Mouse (Mus musculus) CH12.LX (cell line): ENCODE measurements at regions not wholly inside any gene's neighbourhood (a gene's known extent, or its start where the extent isn't known, plus 50 kb on each side); places are given as distances from the start of the nearest gene placed in this dataset.

Experiments used
- DNase-seq: peaks from one replicate; pipeline ENCODE4 v3.0.0-alpha.2; 2013; ENCODE audit errors: extremely low read depth
- H3K27ac ChIP-seq: 2 replicates; pipeline ENCODE4 v1.5.1; 2012; ENCODE audit warnings: low read depth, mild to moderate bottlenecking, control low read depth, moderate library complexity; ENCODE audit not compliant: insufficient read depth
- H3K27me3 ChIP-seq: replicated peaks from 2 replicates; pipeline ENCODE3; 2012; ENCODE audit warnings: inconsistent platforms
- H3K36me3 ChIP-seq, 2 experiments: replicated peaks in 1 of 2; 2 replicates each; pipeline versions ENCODE3 to v1.6.1; 2012; ENCODE audit warnings: inconsistent platforms in 1 of 2, low read length in 1 of 2, mild to moderate bottlenecking in 1 of 2, mixed read lengths in 1 of 2, moderate library complexity in 1 of 2; ENCODE audit not compliant: control insufficient read depth in 1 of 2, insufficient read depth in 1 of 2
- H3K4me1 ChIP-seq, 2 experiments: 2 replicates each; pipeline ENCODE4 v1.6.1; 2012; ENCODE audit warnings: inconsistent platforms in 1 of 2, moderate library complexity in 1 of 2; ENCODE audit not compliant: insufficient read depth in 2 of 2, control insufficient read depth in 1 of 2
- H3K4me2 ChIP-seq: 2 replicates; pipeline ENCODE4 v1.6.1; 2012; ENCODE audit warnings: low read depth, mild to moderate bottlenecking, control low read depth; ENCODE audit not compliant: poor library complexity, insufficient read depth, severe bottlenecking
- H3K4me3 ChIP-seq, 3 experiments: fragments of 150-350 bp in 1 of 3; sonication (generic) in 1 of 3; replicated peaks in 1 of 3; 2 replicates each; pipeline versions ENCODE3 to v1.5.1; 2011 to 2012; ENCODE audit warnings: low read depth in 2 of 3, low read length in 2 of 3, mild to moderate bottlenecking in 2 of 3, moderate library complexity in 2 of 3, control low read depth in 1 of 3, improper control_type of control experiment in 1 of 3, inconsistent platforms in 1 of 3, mixed read lengths in 1 of 3; ENCODE audit not compliant: poor library complexity in 1 of 3
- H3K79me2 ChIP-seq: replicated peaks from 2 replicates; pipeline ENCODE4 v1.6.1; 2012; ENCODE audit warnings: mild to moderate bottlenecking, moderate library complexity; ENCODE audit not compliant: control insufficient read depth, poor library complexity, insufficient read depth, severe bottlenecking; ENCODE audit errors: extremely low read depth
- H3K9ac ChIP-seq: 2 replicates; pipeline ENCODE4 v1.6.1; 2012; ENCODE audit warnings: low read depth, mild to moderate bottlenecking, control low read depth, moderate library complexity; ENCODE audit not compliant: insufficient read depth
- H3K9me3 ChIP-seq: replicated peaks from 2 replicates; pipeline ENCODE3; 2012; ENCODE audit warnings: low read length, inconsistent platforms, mixed read lengths
- BHLHE40 ChIP-seq: IDR thresholded peaks from 2 replicates; pipeline ENCODE4 v1.6.1; 2011; ENCODE audit warnings: mild to moderate bottlenecking, low read depth, low read length, improper control_type of control experiment
- CHD1 ChIP-seq: IDR thresholded peaks from 2 replicates; pipeline ENCODE4 v1.6.1; 2012; ENCODE audit warnings: low read depth, low read length, improper control_type of control experiment, inconsistent platforms
- CHD2 ChIP-seq: IDR thresholded peaks from 2 replicates; pipeline ENCODE4 v1.6.1; 2011; ENCODE audit warnings: low read length, improper control_type of control experiment
- CTCF ChIP-seq, 2 experiments: IDR thresholded peaks in 1 of 2; conservative IDR thresholded peaks in 1 of 2; 2 replicates each; pipeline ENCODE4 v1.5.1; 2011 to 2012; ENCODE audit warnings: low read depth in 2 of 2, low read length in 2 of 2, improper control_type of control experiment in 1 of 2, inconsistent platforms in 1 of 2, mild to moderate bottlenecking in 1 of 2, moderate library complexity in 1 of 2
- ELF1 ChIP-seq: IDR thresholded peaks from 2 replicates; pipeline ENCODE4 v1.6.1; 2014; ENCODE audit warnings: low read depth, mild to moderate bottlenecking, inconsistent platforms, low read length, improper control_type of control experiment
- EP300 ChIP-seq: IDR thresholded peaks from 2 replicates; pipeline ENCODE4 v1.6.1; 2011; ENCODE audit warnings: low read length, improper control_type of control experiment
- ETS1 ChIP-seq: conservative IDR thresholded peaks from 2 replicates; pipeline ENCODE4 v1.6.1; 2012; ENCODE audit warnings: low read depth, mild to moderate bottlenecking, inconsistent platforms, low read length, improper control_type of control experiment, moderate library complexity
- GABPA ChIP-seq: IDR thresholded peaks from 2 replicates; pipeline ENCODE4 v1.6.1; 2012; ENCODE audit warnings: low read depth, low read length, improper control_type of control experiment, inconsistent platforms; ENCODE audit not compliant: insufficient replicate concordance
- IRF4 ChIP-seq: IDR thresholded peaks from 2 replicates; pipeline ENCODE4 v1.6.1; 2014; ENCODE audit warnings: low read depth, mild to moderate bottlenecking, inconsistent platforms, low read length, improper control_type of control experiment
- JUN ChIP-seq: IDR thresholded peaks from 2 replicates; pipeline ENCODE4 v1.6.1; 2011; ENCODE audit warnings: low read depth, mild to moderate bottlenecking, low read length, improper control_type of control experiment, moderate library complexity; ENCODE audit not compliant: insufficient read depth
- JUND ChIP-seq: conservative IDR thresholded peaks from 2 replicates; pipeline ENCODE4 v1.6.1; 2011; ENCODE audit warnings: low read depth, low read length, improper control_type of control experiment
- KAT2A ChIP-seq: IDR thresholded peaks from 2 replicates; pipeline ENCODE4 v1.6.1; 2012; ENCODE audit warnings: low read length, improper control_type of control experiment, inconsistent platforms; ENCODE audit not compliant: insufficient replicate concordance
- MAX ChIP-seq: IDR thresholded peaks from 2 replicates; pipeline ENCODE4 v1.6.1; 2011; ENCODE audit warnings: low read length, improper control_type of control experiment
- MEF2A ChIP-seq: IDR thresholded peaks from 2 replicates; pipeline ENCODE4 v1.6.1; 2014; ENCODE audit warnings: low read depth, mild to moderate bottlenecking, inconsistent platforms, low read length, improper control_type of control experiment, borderline replicate concordance
- MXI1 ChIP-seq: IDR thresholded peaks from 2 replicates; pipeline ENCODE4 v1.6.1; 2011; ENCODE audit warnings: mild to moderate bottlenecking, low read depth, low read length, improper control_type of control experiment
- MYC ChIP-seq: IDR thresholded peaks from 2 replicates; pipeline ENCODE4 v1.6.1; 2011; ENCODE audit warnings: low read depth, mild to moderate bottlenecking, improper control_type of control experiment, low read length
- NELFE ChIP-seq: IDR thresholded peaks from 2 replicates; pipeline ENCODE4 v1.6.1; 2011; ENCODE audit warnings: low read depth, low read length, improper control_type of control experiment
- NRF1 ChIP-seq: IDR thresholded peaks from 2 replicates; pipeline ENCODE4 v1.6.1; 2014; ENCODE audit warnings: low read depth, mild to moderate bottlenecking, inconsistent platforms, low read length, improper control_type of control experiment, moderate library complexity
- PAX5 ChIP-seq: IDR thresholded peaks from 2 replicates; pipeline ENCODE4 v1.6.1; 2012; ENCODE audit warnings: low read length, inconsistent platforms, mixed read lengths
- RAD21 ChIP-seq: IDR thresholded peaks from 2 replicates; pipeline ENCODE4 v1.6.1; 2011; ENCODE audit warnings: low read depth, mild to moderate bottlenecking, low read length, improper control_type of control experiment, moderate library complexity
- RCOR1 ChIP-seq: conservative IDR thresholded peaks from 2 replicates; pipeline ENCODE4 v1.6.1; 2012; ENCODE audit warnings: low read depth, mild to moderate bottlenecking, inconsistent platforms, low read length, improper control_type of control experiment
- TCF12 ChIP-seq: IDR thresholded peaks from 2 replicates; pipeline ENCODE4 v1.6.1; 2014; ENCODE audit warnings: low read depth, mild to moderate bottlenecking, inconsistent platforms, low read length, improper control_type of control experiment
- UBTF ChIP-seq: IDR thresholded peaks from 2 replicates; pipeline ENCODE4 v1.6.1; 2012; ENCODE audit warnings: low read depth, mild to moderate bottlenecking, inconsistent platforms, low read length, improper control_type of control experiment, moderate library complexity
- ZC3H11A ChIP-seq: IDR thresholded peaks from 2 replicates; pipeline ENCODE4 v1.6.1; 2012; ENCODE audit warnings: low read depth, mild to moderate bottlenecking, inconsistent platforms, low read length, improper control_type of control experiment
- ZMIZ1 ChIP-seq: IDR thresholded peaks from 2 replicates; pipeline ENCODE4 v1.6.1; 2012; ENCODE audit warnings: low read depth, mild to moderate bottlenecking, inconsistent platforms, low read length, improper control_type of control experiment
- dilution Hi-C: fragments of 300-500 bp; cut with MboI; formaldehyde crosslinking; loops from 2 replicates; pipeline ENCODE4 v1.14.3; 2020; ENCODE audit warnings: low sequenced_read_pairs; ENCODE audit not compliant: extremely low pct_unique_long_range_greater_than_20kb, extremely low pct_ligation_motif_present
- in situ Hi-C: fragments of 300-500 bp; cut with MboI; formaldehyde crosslinking; loops from 3 replicates; pipeline ENCODE4 v1.14.3; 2019; ENCODE audit warnings: low sequenced_read_pairs, low pct_ligation_motif_present, low pct_unique_long_range_greater_than_20kb, mixed read lengths

- in situ Hi-C loops (no loop called here), dilution Hi-C loops (no loop called here)
- no peaks in the 10 kb centered on the region for H3K36me3 ChIP-seq
- H3K4me2 ChIP-seq = no peak overlapping the region
- no peak overlapping the region for H3K4me3 ChIP-seq
- no peaks in the 10 kb centered on the region for H3K27me3 ChIP-seq
- peaks cover 6% of the 10 kb centered on the region for H3K9me3 ChIP-seq
- no peak for DNase-seq
- H3K27ac ChIP-seq = no peak overlapping the region
- H3K79me2 ChIP-seq = no peaks in the 10 kb centered on the region
- no peak overlapping the region for H3K9ac ChIP-seq
- TF ChIP-seq RAD21 (no peak), MXI1 (no peak), KAT2A (no peak), MYC (no peak), BHLHE40 (no peak), EP300 (no peak)
- H3K4me1 ChIP-seq = peaks cover 0 to 3% of the 10 kb centered on the region in 2 experiments; a peak in 1 of 4 replicates
Measured at GRCm38 (mm10) chr6:49544946-49545345, 149.5 kb downstream of the Stk31 start.

GRCm38 (mm10) chr6:49555069-49555468 is 159.7 kb downstream of the Stk31 start:
- H3K27me3 ChIP-seq = no peaks in the 10 kb centered on the region
- no peaks in the 10 kb centered on the region for H3K9me3 ChIP-seq
- H3K4me3 ChIP-seq = no peak overlapping the region
- in situ Hi-C loops (no loop called here), dilution Hi-C loops (no loop called here)
- H3K36me3 ChIP-seq = no peaks in the 10 kb centered on the region
- H3K79me2 ChIP-seq = no peaks in the 10 kb centered on the region
- DNase-seq = no peak
- no peak overlapping the region for H3K4me2 ChIP-seq
- TF ChIP-seq ELF1 (no peak), MAX (no peak), RCOR1 (no peak), PAX5 (no peak), CHD2 (no peak), ZMIZ1 (no peak), UBTF (no peak)
- H3K9ac ChIP-seq = no peak overlapping the region
- H3K27ac ChIP-seq = no peak overlapping the region
- peaks cover 0 to 5% of the 10 kb centered on the region in 2 experiments; a peak in 1 of 4 replicates for H3K4me1 ChIP-seq

- Histone ChIP-seq H3K4me2 (no peak overlapping the region), H3K4me3 (no peak overlapping the region), H3K36me3 (no peaks in the 10 kb centered on the region), H3K79me2 (no peaks in the 10 kb centered on the region), H3K9ac (no peak overlapping the region), H3K27me3 (no peaks in the 10 kb centered on the region), H3K4me1 (peaks cover 0 to 5% of the 10 kb centered on the region in 2 experiments; a peak in 1 of 4 replicates), H3K27ac (no peak overlapping the region), H3K9me3 (no peaks in the 10 kb centered on the region)
- DNase-seq = no peak
- TF ChIP-seq UBTF = no peak
- TF ChIP-seq EP300 = no peak
- TF ChIP-seq CHD2 = no peak
- TF ChIP-seq IRF4 = no peak
- no peak for TF ChIP-seq PAX5
- TF ChIP-seq JUN = no peak
- TF ChIP-seq ZC3H11A = no peak
- no peak for TF ChIP-seq NELFE
- TF ChIP-seq MEF2A = no peak
- no peak for TF ChIP-seq NRF1
- TF ChIP-seq MXI1 = no peak
- TF ChIP-seq CHD1 = no peak
- TF ChIP-seq RAD21 = no peak
- no peak for TF ChIP-seq ETS1
- no peak for TF ChIP-seq TCF12
- TF ChIP-seq GABPA = no peak
- no peak for TF ChIP-seq BHLHE40
- no peak for TF ChIP-seq RCOR1
- TF ChIP-seq CTCF (conservative IDR thresholded peaks at IDR 0.05 in 1 of 2, IDR thresholded peaks at IDR 0.05 in 1 of 2; ENCODE audit: low read depth in 2 of 2, low read length in 2 of 2) = no peak
- no peak for TF ChIP-seq JUND
- dilution Hi-C loops = no loop called here
- in situ Hi-C loops = no loop called here
Measured at GRCm38 (mm10) chr6:49558508-49558907, 163.1 kb downstream of the Stk31 start.
